Mouse (Mus musculus): ENCODE results near the gene E2f2. TPM values are rescaled to one million over a fixed set of nuclear protein-coding genes. Genes with fewer than 3 reads are reported as not detected.
A peak's percentile ranks its signal among the peaks of the same experiment; 100 is the strongest.

The E2f2 gene
- polyA plus RNA-seq, 1 experiment from 2014 or later, result 8.7 TPM

GRCm38 (mm10) chr4:136196201-136196600 is 24.0 kb downstream of the E2f2 start:
- Histone ChIP-seq H3K27me3 (no peaks in the 10 kb centered on the region), H3K4me1 (peaks cover 9% of the 10 kb centered on the region), H3K27ac (no peak overlapping the region), H3K4me2 (replicated peaks) (no peak overlapping the region), H3K36me3 (peaks cover 29% of the 10 kb centered on the region), H3K4me3 (no peak overlapping the region), H3K9me3 (no peaks in the 10 kb centered on the region), H3K9ac (no peak overlapping the region)
- no peak for ATAC-seq (ENCODE audit: low FRiP score, low read depth)
- WGBS, result 75% methylated on average over 10 of the region's 10 CpGs

GRCm38 (mm10) chr4:136198846-136199245 is 26.7 kb downstream of the E2f2 start:
- no peak overlapping the region for H3K4me3 ChIP-seq
- no peaks in the 10 kb centered on the region for H3K9me3 ChIP-seq
- ATAC-seq (ENCODE audit: low FRiP score, low read depth), result no peak
- no peak overlapping the region for H3K27ac ChIP-seq
- H3K4me2 ChIP-seq (replicated peaks), result no peak overlapping the region
- 80% methylated on average over 7 of the region's 7 CpGs for WGBS
- H3K9ac ChIP-seq, result no peak overlapping the region
- no peaks in the 10 kb centered on the region; the same call in 1 of the 2 replicates for H3K27me3 ChIP-seq
- peaks cover 6% of the 10 kb centered on the region for H3K36me3 ChIP-seq
- H3K4me1 ChIP-seq, result peaks cover 9% of the 10 kb centered on the region

GRCm38 (mm10) chr4:136199562-136200292 is 27.5 kb downstream of the E2f2 start:
- WGBS, result 33% methylated on average over 9 of the region's 9 CpGs
- Histone ChIP-seq H3K4me3 (no peak overlapping the region), H3K9ac (no peak overlapping the region), H3K27ac (no peak overlapping the region), H3K4me1 (peaks cover 9% of the 10 kb centered on the region), H3K27me3 (no peaks in the 10 kb centered on the region; the same call in 1 of the 2 replicates), H3K4me2 (replicated peaks) (no peak overlapping the region), H3K9me3 (no peaks in the 10 kb centered on the region), H3K36me3 (no peaks in the 10 kb centered on the region)
- no peak for ATAC-seq (ENCODE audit: low FRiP score, low read depth)

- Histone ChIP-seq H3K4me3 (no peak overlapping the region), H3K27ac (no peak overlapping the region), H3K4me2 (replicated peaks) (no peak overlapping the region), H3K27me3 (no peaks in the 10 kb centered on the region; the same call in 1 of the 2 replicates), H3K36me3 (no peaks in the 10 kb centered on the region), H3K4me1 (peaks cover 19% of the 10 kb centered on the region), H3K9me3 (no peaks in the 10 kb centered on the region), H3K9ac (no peak overlapping the region)
- ATAC-seq (ENCODE audit: low FRiP score, low read depth), result no peak
- 3% methylated on average over 9 of the region's 9 CpGs for WGBS
Observed at GRCm38 (mm10) chr4:136202509-136202908, 30.3 kb downstream of the E2f2 start.

GRCm38 (mm10) chr4:136204775-136205174 is 32.6 kb downstream of the E2f2 start:
- no peaks in the 10 kb centered on the region; the same call in 1 of the 2 replicates for H3K27me3 ChIP-seq
- H3K9me3 ChIP-seq, result no peaks in the 10 kb centered on the region
- H3K9ac ChIP-seq, result no peak overlapping the region
- 78% methylated on average over 2 of the region's 2 CpGs for WGBS
- no peak overlapping the region for H3K4me2 ChIP-seq (replicated peaks)
- H3K4me1 ChIP-seq, result peaks cover 31% of the 10 kb centered on the region
- no peak for ATAC-seq (ENCODE audit: low FRiP score, low read depth)
- H3K36me3 ChIP-seq, result no peaks in the 10 kb centered on the region
- H3K4me3 ChIP-seq, result no peak overlapping the region
- H3K27ac ChIP-seq, result no peak overlapping the region

GRCm38 (mm10) chr4:136206033-136206893 is 34.1 kb downstream of the E2f2 start, which contains the start of gene Asap3:
Gene Asap3, plus strand, starts transcription at chr4:136206365.
- Histone ChIP-seq H3K9me3 (no peaks in the 10 kb centered on the region), H3K27me3 (no peaks in the 10 kb centered on the region; the same call in 1 of the 2 replicates), H3K9ac (peak within 1 kb of the TSS; percentile 83), H3K4me2 (replicated peaks) (peak within 1 kb of the TSS; percentile 92), H3K4me3 (peak within 1 kb of the TSS; percentile 75), H3K27ac (peak within 1 kb of the TSS; percentile 84), H3K36me3 (peaks cover 7% of the 10 kb centered on the region), H3K4me1 (peaks cover 31% of the 10 kb centered on the region)
- peak; percentile 92 for ATAC-seq (ENCODE audit: low FRiP score, low read depth)
- WGBS, result under 1% methylated on average over 50 of the region's 54 CpGs

GRCm38 (mm10) chr4:136206943-136207342 is 34.7 kb downstream of the E2f2 start:
- Histone ChIP-seq H3K9me3 (no peaks in the 10 kb centered on the region), H3K36me3 (peaks cover 7% of the 10 kb centered on the region), H3K4me2 (replicated peaks) (peak overlapping the region; percentile 92), H3K9ac (peak overlapping the region; percentile 83), H3K27me3 (no peaks in the 10 kb centered on the region; the same call in 1 of the 2 replicates), H3K4me3 (peak overlapping the region; percentile 75), H3K4me1 (peaks cover 31% of the 10 kb centered on the region), H3K27ac (peak overlapping the region; percentile 84)
- ATAC-seq (ENCODE audit: low FRiP score, low read depth), result no peak
- under 1% methylated on average over 6 of the region's 6 CpGs for WGBS

GRCm38 (mm10) chr4:136210931-136211330 is 38.7 kb downstream of the E2f2 start:
- no peak overlapping the region for H3K27ac ChIP-seq
- WGBS, result 81% methylated on average over 9 of the region's 9 CpGs
- no peaks in the 10 kb centered on the region for H3K9me3 ChIP-seq
- no peaks in the 10 kb centered on the region for H3K27me3 ChIP-seq
- H3K4me3 ChIP-seq, result no peak overlapping the region
- no peak overlapping the region for H3K9ac ChIP-seq
- ATAC-seq (ENCODE audit: low FRiP score, low read depth), result no peak
- H3K4me1 ChIP-seq, result peaks cover 36% of the 10 kb centered on the region
- no peak overlapping the region for H3K4me2 ChIP-seq (replicated peaks)
- peaks cover 20% of the 10 kb centered on the region for H3K36me3 ChIP-seq

- Histone ChIP-seq H3K4me1 (peaks cover 41% of the 10 kb centered on the region), H3K27me3 (no peaks in the 10 kb centered on the region), H3K9ac (no peak overlapping the region), H3K9me3 (no peaks in the 10 kb centered on the region), H3K4me3 (no peak overlapping the region), H3K4me2 (replicated peaks) (no peak overlapping the region), H3K27ac (no peak overlapping the region), H3K36me3 (peaks cover 20% of the 10 kb centered on the region)
- ATAC-seq (ENCODE audit: low FRiP score, low read depth), result no peak
- 64% methylated on average over 7 of the region's 7 CpGs for WGBS
Observed at GRCm38 (mm10) chr4:136213629-136214028, 41.4 kb downstream of the E2f2 start.

GRCm38 (mm10) chr4:136214828-136215227 is 42.6 kb downstream of the E2f2 start:
- WGBS, result 87% methylated on average over 8 of the region's 8 CpGs
- no peak overlapping the region for H3K9ac ChIP-seq
- H3K4me3 ChIP-seq, result no peak overlapping the region
- peaks cover 20% of the 10 kb centered on the region for H3K36me3 ChIP-seq
- H3K4me1 ChIP-seq, result peaks cover 50% of the 10 kb centered on the region
- H3K27ac ChIP-seq, result no peak overlapping the region
- no peaks in the 10 kb centered on the region for H3K9me3 ChIP-seq
- ATAC-seq (ENCODE audit: low FRiP score, low read depth), result no peak
- no peak overlapping the region for H3K4me2 ChIP-seq (replicated peaks)
- no peaks in the 10 kb centered on the region for H3K27me3 ChIP-seq

- 0 out of 2 replicates have a peak overlapping the region, but pooled peaks have one; percentile 13 for H3K9ac ChIP-seq
- H3K9me3 ChIP-seq, result no peaks in the 10 kb centered on the region
- H3K4me1 ChIP-seq, result peaks cover 58% of the 10 kb centered on the region
- H3K27me3 ChIP-seq, result no peaks in the 10 kb centered on the region
- H3K27ac ChIP-seq, result no peak overlapping the region
- H3K36me3 ChIP-seq, result peaks cover 19% of the 10 kb centered on the region
- ATAC-seq (ENCODE audit: low FRiP score, low read depth), result no peak
- no peak overlapping the region for H3K4me2 ChIP-seq (replicated peaks)
- no peak overlapping the region for H3K4me3 ChIP-seq
- WGBS, result 84% methylated on average over 8 of the region's 8 CpGs
Observed at GRCm38 (mm10) chr4:136215576-136215975, 43.4 kb downstream of the E2f2 start.

GRCm38 (mm10) chr4:136217063-136217462 is 44.9 kb downstream of the E2f2 start:
- Histone ChIP-seq H3K4me2 (replicated peaks) (no peak overlapping the region), H3K36me3 (peaks cover 13% of the 10 kb centered on the region), H3K9ac (no peak overlapping the region), H3K4me1 (peaks cover 64% of the 10 kb centered on the region), H3K4me3 (no peak overlapping the region), H3K27me3 (no peaks in the 10 kb centered on the region), H3K27ac (peak overlapping the region; percentile 72), H3K9me3 (no peaks in the 10 kb centered on the region)
- WGBS, result 50% methylated on average over 10 of the region's 10 CpGs
- ATAC-seq (ENCODE audit: low FRiP score, low read depth), result no peak

Data from limb, embryonic 13.5 days (tissue).